Mouse (Mus musculus): ENCODE measurements around the gene Rnpepl1. TPM values are rescaled to one million over a fixed set of nuclear protein-coding genes. Genes with fewer than 3 reads are reported as not detected.
A peak's percentile ranks its signal among the peaks of the same experiment; 100 is the strongest.
"Not testable (repeated sequence)": the region's sequence is repeated elsewhere in the genome, so short reads cannot be mapped to it uniquely, and the experiment has no call there.

Gene Rnpepl1
- total RNA-seq, 2 experiments from 2014 or later, result 13.6 to 14.1 TPM

- ATAC-seq (replicated peaks; ENCODE audit: low FRiP score, poor library complexity, severe bottlenecking), result 0 out of 2 replicates have a peak, but pooled peaks have one; percentile 36
These were observed 24.7 kb downstream of the Rnpepl1 start for GRCm38 (mm10) chr1:92935054-92935962.

GRCm38 (mm10) chr1:92935977-92936376, 25.4 kb downstream of the Rnpepl1 start:
- ATAC-seq (replicated peaks; ENCODE audit: low FRiP score, poor library complexity, severe bottlenecking), result no peak

- no peak for ATAC-seq (replicated peaks; ENCODE audit: low FRiP score, poor library complexity, severe bottlenecking)
These were observed 25.9 kb downstream of the Rnpepl1 start for GRCm38 (mm10) chr1:92936467-92936866.

GRCm38 (mm10) chr1:92937797-92938196, 27.2 kb downstream of the Rnpepl1 start:
- no peak for ATAC-seq (replicated peaks; ENCODE audit: low FRiP score, poor library complexity, severe bottlenecking)

GRCm38 (mm10) chr1:92939746-92940145, 29.2 kb downstream of the Rnpepl1 start:
- no peak for ATAC-seq (replicated peaks; ENCODE audit: low FRiP score, poor library complexity, severe bottlenecking)

GRCm38 (mm10) chr1:92943219-92943989, 32.8 kb downstream of the Rnpepl1 start:
- no peak for ATAC-seq (replicated peaks; ENCODE audit: low FRiP score, poor library complexity, severe bottlenecking)

GRCm38 (mm10) chr1:92947966-92948365, 37.4 kb downstream of the Rnpepl1 start:
- no peak for ATAC-seq (replicated peaks; ENCODE audit: low FRiP score, poor library complexity, severe bottlenecking)

GRCm38 (mm10) chr1:92949426-92949825, 38.8 kb downstream of the Rnpepl1 start:
- ATAC-seq (replicated peaks; ENCODE audit: low FRiP score, poor library complexity, severe bottlenecking), result no peak; the same call in 1 of the 2 replicates

GRCm38 (mm10) chr1:92950607-92951006, 40.0 kb downstream of the Rnpepl1 start, which contains the start of gene Gpr35:
Gene Gpr35, plus strand, starts transcription at chr1:92950865.
- no peak for ATAC-seq (replicated peaks; ENCODE audit: low FRiP score, poor library complexity, severe bottlenecking)

- ATAC-seq (replicated peaks; ENCODE audit: low FRiP score, poor library complexity, severe bottlenecking), result no peak
These were observed 43.1 kb downstream of the Rnpepl1 start for GRCm38 (mm10) chr1:92953641-92954040.

GRCm38 (mm10) chr1:92956571-92957335, 46.2 kb downstream of the Rnpepl1 start:
- not testable (repeated sequence) for ATAC-seq (replicated peaks; ENCODE audit: low FRiP score, poor library complexity, severe bottlenecking)

- ATAC-seq (replicated peaks; ENCODE audit: low FRiP score, poor library complexity, severe bottlenecking), result no peak
These were observed 48.4 kb downstream of the Rnpepl1 start for GRCm38 (mm10) chr1:92958999-92959398.

- not testable (repeated sequence) for ATAC-seq (replicated peaks; ENCODE audit: low FRiP score, poor library complexity, severe bottlenecking)
These were observed 60.2 kb downstream of the Rnpepl1 start for GRCm38 (mm10) chr1:92970791-92971190.

GRCm38 (mm10) chr1:92971879-92972795, 61.6 kb downstream of the Rnpepl1 start:
- no peak for ATAC-seq (replicated peaks; ENCODE audit: low FRiP score, poor library complexity, severe bottlenecking)

GRCm38 (mm10) chr1:92972854-92973253, 62.3 kb downstream of the Rnpepl1 start:
- no peak for ATAC-seq (replicated peaks; ENCODE audit: low FRiP score, poor library complexity, severe bottlenecking)

Data from erythroblast, adult 5-6 weeks (primary cell).